Mouse (Mus musculus): ENCODE data around the gene Naaladl2. TPM values are rescaled to one million over a fixed set of nuclear protein-coding genes. Genes with fewer than 3 reads are reported as not detected.
"Not testable (repeated sequence)": the region's sequence is repeated elsewhere in the genome, so short reads cannot be mapped to it uniquely, and the experiment has no call there.

The Naaladl2 gene
- total RNA-seq, 2 experiments from 2014 or later, result 4.1 to 5.5 TPM

GRCm38 (mm10) chr3:24432761-24433160 is 711.3 kb downstream of the Naaladl2 start:
- no peak overlapping the region for H3K27ac ChIP-seq
- H3K4me3 ChIP-seq, result no peak overlapping the region
- intact Hi-C loops (cut with DNase I), result no loop called here
- TF ChIP-seq CTCF (IDR thresholded peaks at IDR 0.05), result no peak
- DNase-seq (ENCODE audit: extremely low spot score in 1 of 2, low spot score in 2 of 2), result no peak

DNA sequence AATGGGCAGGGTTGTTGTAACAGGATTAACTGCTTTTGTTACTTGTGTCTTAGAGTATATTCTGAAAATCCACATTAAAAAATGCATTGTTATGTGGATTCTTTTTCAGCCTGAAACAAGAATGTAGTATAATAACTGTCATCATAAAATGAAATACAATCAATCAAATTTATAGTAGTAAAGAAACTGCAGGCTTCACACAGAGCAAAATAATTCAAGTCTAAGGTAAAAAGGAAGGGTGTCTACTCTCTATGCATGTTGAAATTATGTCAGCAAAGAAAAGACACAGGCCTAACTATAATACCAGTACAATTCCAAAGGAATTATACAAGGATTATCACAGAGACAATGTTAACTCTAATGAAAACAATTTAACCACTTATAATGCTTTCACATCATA is 752.3 kb downstream of the Naaladl2 start:
- no peak overlapping the region for H3K4me3 ChIP-seq

GRCm38 (mm10) chr3:24391311-24391710 is 752.8 kb downstream of the Naaladl2 start:
- no peak overlapping the region for H3K27ac ChIP-seq
- no peak for DNase-seq (ENCODE audit: extremely low spot score in 1 of 2, low spot score in 2 of 2)
- no peak for TF ChIP-seq CTCF (IDR thresholded peaks at IDR 0.05)
- H3K4me3 ChIP-seq, result no peak overlapping the region
- intact Hi-C loops (cut with DNase I), result no loop called here

More for the DNA sequence above, 752.3 kb downstream of the Naaladl2 start:
- intact Hi-C loops (cut with DNase I), result no loop called here
- no peak overlapping the region for H3K27ac ChIP-seq
- DNase-seq (ENCODE audit: extremely low spot score in 1 of 2, low spot score in 2 of 2), result no peak
- TF ChIP-seq CTCF (IDR thresholded peaks at IDR 0.05), result no peak

GRCm38 (mm10) chr3:24355010-24355409 is 789.1 kb downstream of the Naaladl2 start:
- no peak for TF ChIP-seq CTCF (IDR thresholded peaks at IDR 0.05)
- no peak for DNase-seq (ENCODE audit: extremely low spot score in 1 of 2, low spot score in 2 of 2)
- intact Hi-C loops (cut with DNase I), result no loop called here
- Histone ChIP-seq H3K4me3 (no peak overlapping the region), H3K27ac (no peak overlapping the region)

GRCm38 (mm10) chr3:24321489-24322405 is 822.3 kb downstream of the Naaladl2 start:
- H3K27ac ChIP-seq, result no peak overlapping the region
- intact Hi-C loops (cut with DNase I), result no loop called here
- no peak; the same call in none of the 2 replicates for TF ChIP-seq CTCF (IDR thresholded peaks at IDR 0.05)
- DNase-seq (ENCODE audit: extremely low spot score in 1 of 2, low spot score in 2 of 2), result no peak
- H3K4me3 ChIP-seq, result no peak overlapping the region

DNA sequence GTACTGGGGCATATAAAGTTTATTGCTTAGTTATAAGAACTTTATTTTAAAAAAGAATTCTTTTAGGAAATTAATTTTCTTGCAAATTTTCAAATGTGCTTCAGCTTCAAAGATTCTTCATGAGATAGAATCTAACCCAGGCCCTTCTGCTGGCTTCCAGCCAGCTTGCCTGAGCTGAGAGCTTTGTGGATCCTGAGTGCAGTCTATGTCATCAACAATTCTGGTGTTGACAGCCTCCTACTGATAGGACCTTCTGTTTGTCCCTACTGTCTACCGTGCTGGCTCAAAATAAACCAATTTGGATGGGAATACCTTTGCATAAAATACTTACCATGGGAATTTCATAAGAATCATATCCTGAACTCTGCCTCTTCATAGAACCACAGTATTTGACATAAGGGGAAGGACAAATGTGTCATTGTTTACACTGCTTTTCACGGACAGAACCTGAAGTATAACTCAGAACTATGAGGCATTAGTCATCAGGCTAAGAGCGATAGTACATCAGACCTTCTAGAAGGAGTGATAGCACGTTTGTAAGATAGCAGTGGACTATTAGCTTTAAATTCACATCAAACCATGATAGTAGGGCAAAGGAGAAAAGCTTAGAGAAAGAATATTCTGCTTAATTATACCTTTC is 829.3 kb downstream of the Naaladl2 start:
- no peak overlapping the region for H3K4me3 ChIP-seq
- TF ChIP-seq CTCF (IDR thresholded peaks at IDR 0.05), result no peak
- DNase-seq (ENCODE audit: extremely low spot score in 1 of 2, low spot score in 2 of 2), result no peak
- no peak overlapping the region for H3K27ac ChIP-seq
- intact Hi-C loops (cut with DNase I), result no loop called here

DNA sequence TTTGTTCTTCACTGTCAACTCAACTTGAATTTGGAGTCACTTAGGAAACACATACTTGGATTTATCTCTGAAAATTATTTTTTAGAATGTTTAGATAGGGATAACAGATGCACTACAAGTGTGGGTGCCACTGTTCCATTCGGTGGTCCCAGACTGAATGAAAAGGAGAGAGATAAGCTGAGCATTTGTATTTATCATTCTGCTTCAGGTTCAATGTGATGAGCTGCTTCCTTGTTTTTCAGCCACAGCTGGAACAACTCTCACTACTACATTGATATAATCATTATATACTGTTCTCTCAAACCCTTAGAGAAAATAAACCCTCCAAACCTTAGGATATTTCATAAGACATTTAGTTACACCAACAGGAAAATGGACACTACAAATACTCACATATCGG is 918.6 kb downstream of the Naaladl2 start:
- no peak for DNase-seq (ENCODE audit: extremely low spot score in 1 of 2, low spot score in 2 of 2)
- no peak overlapping the region for H3K4me3 ChIP-seq
- no peak for TF ChIP-seq CTCF (IDR thresholded peaks at IDR 0.05)
- intact Hi-C loops (cut with DNase I), result no loop called here
- H3K27ac ChIP-seq, result no peak overlapping the region

GRCm38 (mm10) chr3:24217476-24217875 is 926.6 kb downstream of the Naaladl2 start:
- TF ChIP-seq CTCF (IDR thresholded peaks at IDR 0.05), result no peak
- Histone ChIP-seq H3K27ac (no peak overlapping the region), H3K4me3 (no peak overlapping the region)
- intact Hi-C loops (cut with DNase I), result no loop called here
- no peak for DNase-seq (ENCODE audit: extremely low spot score in 1 of 2, low spot score in 2 of 2)

- no peak for TF ChIP-seq CTCF (IDR thresholded peaks at IDR 0.05)
- intact Hi-C loops (cut with DNase I), result no loop called here
- no peak overlapping the region for H3K4me3 ChIP-seq
These were observed 977.5 kb downstream of the Naaladl2 start for GRCm38 (mm10) chr3:24166531-24166930.

DNA sequence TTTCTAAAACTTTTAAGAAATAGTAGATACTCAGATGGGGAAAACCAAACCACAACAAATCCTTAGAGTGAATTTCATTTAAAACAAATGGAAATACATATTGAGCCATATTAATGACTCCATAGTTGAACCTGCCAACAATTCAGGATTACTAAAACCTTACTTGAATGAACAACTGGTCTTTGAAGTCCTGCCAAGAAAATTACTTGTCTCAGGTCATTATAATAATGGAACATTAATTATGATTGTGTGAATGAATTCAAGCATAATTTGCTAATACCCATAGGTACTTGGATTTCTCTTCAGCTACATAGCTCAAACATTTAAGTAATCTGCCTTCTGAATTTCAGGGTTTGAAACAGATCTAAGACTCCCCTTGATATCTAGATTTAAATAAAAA is 980.1 kb downstream of the Naaladl2 start:
- H3K27ac ChIP-seq, result no peak overlapping the region
- intact Hi-C loops (cut with DNase I), result no loop called here
- no peak for TF ChIP-seq CTCF (IDR thresholded peaks at IDR 0.05)
- no peak overlapping the region for H3K4me3 ChIP-seq
- DNase-seq (ENCODE audit: extremely low spot score in 1 of 2, low spot score in 2 of 2), result no peak

More at GRCm38 (mm10) chr3:24166531-24166930, 977.5 kb downstream of the Naaladl2 start:
- H3K27ac ChIP-seq, result no peak overlapping the region
- no peak for DNase-seq (ENCODE audit: extremely low spot score in 1 of 2, low spot score in 2 of 2)

- H3K4me3 ChIP-seq; H3K27ac ChIP-seq; intact Hi-C loops (cut with DNase I); DNase-seq (ENCODE audit: extremely low spot score in 1 of 2, low spot score in 2 of 2): not testable (repeated sequence)
These were observed 992.8 kb downstream of the Naaladl2 start for GRCm38 (mm10) chr3:24151086-24151815.

DNA sequence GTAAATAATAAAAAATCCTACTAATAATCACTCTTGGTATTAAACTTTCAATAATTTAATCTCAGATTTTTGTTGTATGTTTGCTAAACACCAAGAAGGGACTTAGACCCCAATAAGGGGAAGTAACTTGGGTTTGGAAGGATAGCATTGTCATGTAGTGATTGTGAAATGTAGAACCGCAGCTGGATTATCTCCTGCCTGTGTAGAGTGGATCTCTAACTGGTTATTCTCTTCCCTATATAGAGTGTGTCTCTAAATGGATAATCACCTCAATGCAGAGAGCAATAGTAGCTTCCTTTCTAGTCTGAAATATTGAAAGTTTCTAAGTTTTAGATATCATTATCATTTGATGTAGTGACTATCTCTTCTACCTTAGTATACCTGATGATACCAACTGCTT is 1001.3 kb downstream of the Naaladl2 start:
- DNase-seq (ENCODE audit: extremely low spot score in 1 of 2, low spot score in 2 of 2), result no peak
- no peak overlapping the region for H3K4me3 ChIP-seq
- no peak for TF ChIP-seq CTCF (IDR thresholded peaks at IDR 0.05)
- intact Hi-C loops (cut with DNase I), result no loop called here
- no peak overlapping the region for H3K27ac ChIP-seq

Data from left cerebral cortex, adult 2 months (tissue).